Mouse (Mus musculus) left cerebral cortex, adult 2 months (tissue): ENCODE results near the gene Cygb. TPM values are rescaled to one million over a fixed set of nuclear protein-coding genes. Genes with fewer than 3 reads are reported as not detected.
"Not testable (repeated sequence)": the region's sequence is repeated elsewhere in the genome, so short reads cannot be mapped to it uniquely, and the experiment has no call there.

Experiments
- DNase-seq, 2 experiments: peaks; one replicate each; pipeline ENCODE4 v3.0.0; 2021 to 2022; ENCODE audit warnings: low spot score in 2 of 2, mixed read lengths in 1 of 2; ENCODE audit errors: extremely low spot score in 1 of 2
- H3K27ac ChIP-seq: fragments of 200-600 bp; 2 replicates; pipeline ENCODE4 v1.8.1; 2022
- H3K4me3 ChIP-seq: fragments of 200-600 bp; 2 replicates; pipeline ENCODE4 v1.8.1; 2022
- CTCF ChIP-seq: fragments of 200-600 bp; IDR thresholded peaks from 2 replicates; pipeline ENCODE4 v1.8.1; 2022; ENCODE audit warnings: antibody characterized with exemption, mild to moderate bottlenecking, moderate library complexity
- intact Hi-C: fragments of 180-260 bp; cut with DNase I; formaldehyde crosslinking; loops from one replicate; pipeline ENCODE4 v1.15.1; 2025
- total RNA-seq, 2 experiments: library from RNA; stranded (reverse); gene quantifications; 2 replicates each; pipeline ENCODE4 v1.2.3; 2021

Cygb gene
- total RNA-seq, 2 experiments from 2014 or later: 42.8 to 45.3 TPM

DNA sequence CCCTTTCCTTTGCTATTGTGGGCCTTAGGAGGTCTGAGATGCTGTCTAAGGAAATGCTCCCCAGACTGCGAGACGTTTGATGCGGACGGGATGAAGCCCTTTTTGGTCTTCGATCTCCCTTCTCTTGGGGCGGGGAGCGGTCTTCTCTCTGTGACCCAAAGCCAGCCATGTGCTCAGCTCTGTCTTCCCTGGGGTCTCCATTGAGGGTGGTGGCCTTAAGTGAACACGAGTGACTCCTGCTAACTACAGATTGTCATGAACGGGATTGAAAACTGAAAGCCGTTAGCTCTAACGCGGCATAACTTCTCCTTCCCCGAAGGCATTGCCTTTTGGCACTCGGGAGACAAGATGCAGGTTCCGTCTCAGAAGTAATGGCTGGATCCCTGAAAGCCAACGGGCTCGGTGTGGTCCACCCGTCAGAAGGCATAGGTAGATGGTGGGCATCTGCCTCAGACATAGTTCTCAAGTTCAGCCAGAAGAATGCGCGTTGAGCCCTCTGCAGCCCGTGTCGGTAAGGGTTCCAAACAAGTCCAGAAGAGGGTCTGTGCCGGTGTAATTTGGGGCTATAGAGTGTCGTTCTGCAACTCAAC, 17.8 kb upstream of the Cygb start:
- no peak for TF ChIP-seq CTCF
- H3K27ac ChIP-seq: peak overlapping the region; percentile 68
- no peak for DNase-seq
- peak overlapping the region; percentile 80 for H3K4me3 ChIP-seq
- intact Hi-C loops: loop anchor here (1.0 kb wide), 2 partner anchors 29 to 136 kb away; no protein-coding TSS in a partner anchor

DNA sequence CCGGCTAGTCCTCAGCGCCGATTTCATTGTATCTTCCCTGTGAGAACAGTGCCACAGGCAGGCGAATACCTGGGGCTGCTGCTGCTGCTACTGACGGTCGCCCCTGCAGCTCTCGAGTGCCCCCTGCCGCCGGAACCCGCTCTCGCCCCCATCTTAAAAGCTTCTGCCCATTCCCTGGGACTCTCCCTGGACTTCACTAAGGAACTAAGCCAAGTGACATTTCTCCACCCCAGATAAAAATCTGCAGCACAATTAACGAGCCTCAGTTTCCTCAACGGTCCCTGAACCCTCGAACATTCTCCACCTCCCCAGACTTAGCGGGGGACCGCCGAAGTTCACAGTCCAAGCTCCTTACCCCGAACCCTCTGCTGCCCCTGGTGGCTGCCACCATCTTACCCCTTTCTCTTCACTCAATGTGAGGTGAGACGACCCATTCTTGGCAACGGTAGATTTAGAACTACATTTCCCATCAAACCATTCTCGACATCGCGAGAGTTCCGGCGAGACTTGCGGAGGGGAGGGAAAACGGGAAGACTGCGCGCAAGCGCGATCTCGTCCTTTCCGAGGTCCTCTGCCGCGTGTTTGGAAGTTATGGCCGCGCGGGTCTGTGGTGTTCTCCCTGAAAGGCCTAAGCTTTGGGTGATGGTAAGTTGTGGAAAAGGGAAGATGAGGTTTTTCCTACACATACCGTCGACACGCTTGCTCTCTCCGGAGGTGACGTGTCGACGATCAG, 17.2 kb upstream of the Cygb start:
- H3K4me3 ChIP-seq: peak overlapping the region; percentile 80
- DNase-seq: peak; percentile 96
- intact Hi-C loops: loop anchor here (1.0 kb wide), 2 partner anchors 28 to 137 kb away; no protein-coding TSS in a partner anchor
- peak overlapping the region; percentile 68 for H3K27ac ChIP-seq
- peak; percentile 86 for TF ChIP-seq CTCF

DNA sequence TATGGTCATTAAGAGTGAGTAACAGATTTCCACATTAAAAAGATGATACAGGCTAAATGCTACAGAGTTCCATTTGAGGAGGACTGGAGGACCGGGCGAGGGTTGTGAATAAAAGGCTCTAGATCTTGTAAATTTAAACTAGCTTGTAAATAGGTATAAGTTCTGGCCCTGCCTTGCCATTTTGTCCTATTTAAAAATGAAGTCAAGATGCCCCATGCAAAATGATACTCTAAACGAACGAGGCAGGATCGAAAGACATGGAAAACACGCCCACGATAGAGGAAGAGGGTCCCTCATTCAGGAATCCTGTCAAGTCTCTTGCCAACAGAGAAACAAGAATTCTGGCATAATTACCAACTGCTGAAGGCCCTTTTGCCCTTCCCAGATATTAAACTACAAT, 16.3 kb upstream of the Cygb start:
- Histone ChIP-seq H3K27ac (no peak overlapping the region), H3K4me3 (no peak overlapping the region)
- no peak for DNase-seq
- intact Hi-C loops: no loop called here
- TF ChIP-seq CTCF: no peak

DNA sequence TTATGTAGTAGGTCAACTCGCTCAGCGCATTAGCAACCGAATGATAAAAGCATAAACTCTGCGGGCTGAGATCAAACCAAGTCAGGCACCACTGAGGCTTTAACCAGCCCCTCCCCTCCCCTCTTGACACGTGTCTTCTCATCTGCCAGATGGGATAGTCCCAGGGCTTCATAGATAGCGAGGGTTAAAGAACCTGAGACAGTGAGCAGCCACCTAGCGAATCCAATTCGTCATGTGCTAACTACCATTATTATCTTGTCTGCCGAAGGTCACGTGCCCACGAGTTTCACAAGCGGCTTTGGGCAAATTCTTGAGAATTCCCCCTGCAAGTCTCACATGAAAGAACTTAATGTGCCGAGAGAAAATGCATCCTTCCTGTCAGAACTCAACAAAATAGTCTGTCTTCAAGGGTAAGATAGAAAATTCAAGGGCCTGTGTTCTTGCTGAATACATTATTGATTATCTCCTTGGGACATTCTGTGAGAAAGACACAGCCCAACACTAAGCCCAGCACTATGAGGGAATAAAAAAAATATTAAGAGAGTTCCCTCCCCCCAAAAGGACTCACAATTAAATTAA, 15.8 kb upstream of the Cygb start:
- intact Hi-C loops: no loop called here
- no peak for TF ChIP-seq CTCF
- Histone ChIP-seq H3K4me3 (no peak overlapping the region), H3K27ac (no peak overlapping the region)
- DNase-seq: no peak

DNA sequence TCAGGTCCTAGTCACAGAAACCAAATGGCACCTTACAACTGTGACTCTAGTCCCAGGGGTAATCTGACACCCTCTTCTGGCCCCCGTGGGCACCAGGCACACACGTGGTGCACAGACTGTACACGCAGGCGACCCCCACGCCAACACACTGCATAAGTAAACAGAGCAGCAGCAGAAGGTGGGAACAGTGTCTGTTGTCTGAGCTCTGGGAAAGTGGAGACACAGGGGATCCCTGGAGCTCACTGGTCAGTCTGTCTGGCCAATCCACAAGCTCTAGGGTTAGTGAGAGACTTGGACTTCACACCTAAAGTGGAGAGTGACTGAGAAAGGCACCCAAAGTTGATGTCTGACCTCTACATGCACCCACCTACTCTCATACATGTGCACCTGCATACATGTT, 15.2 kb upstream of the Cygb start:
- TF ChIP-seq CTCF: no peak
- intact Hi-C loops: no loop called here
- H3K27ac ChIP-seq: no peak overlapping the region
- H3K4me3 ChIP-seq: no peak overlapping the region
- no peak for DNase-seq

DNA sequence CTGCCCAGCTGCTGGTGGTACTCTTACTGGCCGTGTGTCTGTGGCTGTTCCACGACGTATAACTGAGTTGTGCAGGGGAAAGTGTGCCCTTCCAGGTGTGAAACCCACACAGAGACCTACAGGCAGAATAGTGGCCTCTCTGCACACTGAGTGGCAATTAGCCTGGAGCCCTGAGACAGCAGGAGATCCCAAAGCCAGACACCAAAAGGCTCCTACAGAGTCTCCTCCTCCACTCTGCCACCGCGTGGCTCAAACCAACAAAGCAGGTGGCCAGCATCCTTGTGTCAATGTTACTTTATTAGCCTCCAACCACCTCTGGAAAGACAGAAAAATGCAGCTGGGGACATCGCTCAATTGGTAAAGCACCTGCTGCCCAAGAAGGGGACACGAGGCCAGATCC, 14.7 kb upstream of the Cygb start:
- peak in 1 of 2 experiments; percentile 11 for DNase-seq
- Histone ChIP-seq H3K27ac (no peak overlapping the region), H3K4me3 (no peak overlapping the region)
- peak; percentile 18 for TF ChIP-seq CTCF
- intact Hi-C loops: no loop called here

DNA sequence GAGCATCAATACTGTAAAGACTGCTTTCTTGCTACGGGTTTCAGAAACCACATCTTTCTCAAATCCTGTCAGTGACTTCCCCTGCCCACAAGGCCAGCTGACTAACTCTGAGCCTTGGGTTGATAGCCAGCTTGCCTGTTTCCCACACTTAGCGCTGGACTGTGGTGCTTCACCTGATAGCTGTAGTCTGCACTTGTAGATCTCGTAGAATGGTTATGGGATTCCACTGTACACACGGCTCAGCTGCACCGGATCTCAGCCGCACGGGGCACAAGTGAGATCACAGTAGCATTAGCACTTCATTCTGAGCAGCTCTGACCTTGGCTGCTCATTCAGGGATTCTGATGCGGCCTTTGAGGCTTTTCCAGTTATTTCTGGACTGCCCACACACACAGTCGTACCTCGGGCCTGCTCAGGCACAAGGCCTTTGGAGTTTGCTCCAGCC, 14.3 kb upstream of the Cygb start:
- H3K27ac ChIP-seq: no peak overlapping the region
- intact Hi-C loops: no loop called here
- TF ChIP-seq CTCF: no peak
- no peak overlapping the region for H3K4me3 ChIP-seq
- no peak for DNase-seq

DNA sequence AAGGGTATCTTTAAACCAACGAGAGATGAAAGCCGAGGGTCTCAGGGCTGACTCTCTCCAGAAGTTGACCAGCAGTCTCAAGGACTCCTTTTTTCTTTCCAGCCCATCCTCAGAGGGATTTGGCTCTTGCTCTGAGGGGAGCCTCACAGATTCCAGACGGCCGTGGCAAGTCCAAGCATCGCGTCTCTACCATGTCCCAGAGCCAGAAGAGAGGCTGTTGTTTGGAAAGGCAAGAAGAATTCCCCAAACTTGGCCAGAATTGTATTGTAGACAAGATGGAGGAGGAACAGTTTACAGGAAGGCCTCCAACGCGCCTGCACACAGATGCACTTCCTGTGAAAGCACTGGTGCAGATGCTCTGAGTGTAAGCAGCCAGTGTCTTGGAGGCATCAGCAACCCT, 13.8 kb upstream of the Cygb start:
- H3K4me3 ChIP-seq: no peak overlapping the region
- no peak overlapping the region for H3K27ac ChIP-seq
- no peak for DNase-seq
- intact Hi-C loops: no loop called here
- TF ChIP-seq CTCF: no peak

DNA sequence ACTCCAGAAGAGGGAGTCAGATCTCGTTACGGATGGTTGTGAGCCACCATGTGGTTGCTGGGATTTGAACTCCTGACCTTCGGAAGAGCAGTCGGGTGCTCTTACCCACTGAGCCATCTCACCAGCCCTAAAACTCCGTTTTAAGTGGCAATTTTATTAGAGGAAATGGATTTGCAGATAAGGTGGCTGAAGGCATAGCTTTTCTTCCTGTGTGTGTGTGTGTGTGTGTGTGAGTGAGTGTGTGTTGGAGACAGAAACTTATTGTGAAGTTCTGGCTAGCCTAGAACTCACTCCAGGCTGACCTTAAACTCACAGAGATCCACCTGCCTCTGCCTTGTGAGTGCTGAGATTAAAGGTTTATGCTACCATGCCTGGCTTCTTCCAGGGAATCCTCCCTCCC, 12.9 kb upstream of the Cygb start:
- intact Hi-C loops, DNase-seq, H3K27ac ChIP-seq, H3K4me3 ChIP-seq: not testable (repeated sequence)

DNA sequence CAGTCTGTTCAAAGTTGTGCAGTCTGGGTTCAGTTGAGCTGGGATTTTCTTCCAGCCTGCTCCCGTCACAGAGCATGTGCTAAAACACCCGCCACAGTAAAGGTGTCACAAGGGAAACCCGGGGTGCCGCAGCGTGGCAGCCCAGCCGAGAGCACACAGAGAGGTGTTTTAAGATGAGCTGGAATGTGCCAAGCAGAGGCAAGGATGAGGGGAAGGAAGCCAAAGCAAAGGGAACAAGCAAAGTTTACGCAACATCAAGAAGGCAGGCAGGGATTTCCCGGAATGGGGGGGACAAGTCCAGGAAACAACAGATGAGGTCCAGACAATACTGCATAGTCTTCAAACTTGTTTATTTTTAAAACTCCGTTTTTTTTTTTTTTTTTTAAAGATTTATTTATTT, 12.5 kb upstream of the Cygb start:
- no peak for TF ChIP-seq CTCF
- H3K27ac ChIP-seq: no peak overlapping the region
- H3K4me3 ChIP-seq: no peak overlapping the region
- intact Hi-C loops: no loop called here
- no peak for DNase-seq

DNA sequence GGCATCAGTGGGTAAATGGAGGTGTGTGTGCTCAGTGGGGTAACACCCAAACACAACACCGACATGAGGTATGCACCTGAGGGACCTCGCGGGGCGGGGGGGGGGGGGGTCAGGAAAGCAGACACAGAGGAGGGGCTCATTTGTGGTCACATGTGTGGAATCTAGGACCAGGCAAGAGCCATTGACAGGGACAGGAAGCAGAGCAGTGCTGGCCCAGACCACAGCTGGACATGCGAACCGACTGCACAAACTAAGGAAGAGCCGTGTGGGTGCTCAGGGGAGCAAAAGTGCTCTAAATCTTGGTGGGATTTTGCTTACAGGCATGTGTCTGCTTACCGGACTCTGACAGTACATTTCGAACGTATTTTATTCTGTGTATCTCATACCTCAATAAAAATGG, 11.2 kb upstream of the Cygb start:
- no peak overlapping the region for H3K4me3 ChIP-seq
- no peak overlapping the region for H3K27ac ChIP-seq
- no peak for DNase-seq
- no peak for TF ChIP-seq CTCF
- intact Hi-C loops: no loop called here

DNA sequence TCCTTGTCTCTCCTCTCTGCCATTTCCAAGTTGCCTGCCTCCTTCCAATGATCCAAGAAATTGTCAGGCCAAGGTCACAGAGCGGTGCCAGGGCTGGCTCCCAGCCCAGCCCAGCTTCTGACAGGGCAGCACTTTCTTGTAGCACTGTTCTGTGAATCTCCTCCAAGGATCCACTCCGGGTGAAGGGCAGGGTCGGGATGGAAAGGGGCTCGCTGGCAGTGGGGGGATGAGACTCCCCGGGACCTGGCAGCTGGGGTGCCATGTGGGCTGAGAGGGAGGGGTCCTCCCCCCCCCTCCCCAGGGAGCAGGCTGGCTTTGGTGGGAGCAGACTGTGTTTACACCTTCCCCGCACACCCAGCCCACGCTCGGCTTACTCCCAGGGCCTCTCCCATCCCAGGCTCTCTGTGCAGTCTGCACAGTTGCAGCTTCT, 7.8 kb upstream of the Cygb start:
- H3K4me3 ChIP-seq: no peak overlapping the region
- intact Hi-C loops: no loop called here
- DNase-seq: peak in 1 of 2 experiments; percentile 49
- peak overlapping the region; percentile 50; the same call in 1 of the 2 replicates for H3K27ac ChIP-seq
- no peak for TF ChIP-seq CTCF
